Mouse (Mus musculus): ENCODE data around the gene Crtc2. TPM values are rescaled to one million over a fixed set of nuclear protein-coding genes. Genes with fewer than 3 reads are reported as not detected.

Crtc2 gene
- polyA plus RNA-seq (2014; fragmentation: Nextera tagmentation; extraction: Ambion mirVana): 16.7 TPM in 2 replicates

- 2% methylated on average over 40 of the region's 40 CpGs for WGBS
- DNase-seq (ENCODE audit: low spot score) (peak; percentile 97), ATAC-seq (ENCODE audit: insufficient number of reproducible peaks, low FRiP score, low TSS enrichment, low read depth) (peak; percentile 94)
- H3K4me1 ChIP-seq (ENCODE audit: control insufficient read depth, insufficient read depth, low read length): peaks cover 1% of the 10 kb centered on the region
- no peaks in the 10 kb centered on the region for H3K9me3 ChIP-seq (ENCODE audit: control insufficient read depth, low read length)
- peak within 1 kb of the TSS; percentile 64 for H3K4me2 ChIP-seq (ENCODE audit: low read depth, severe bottlenecking)
- peak within 1 kb of the TSS; percentile 73 for H3K4me3 ChIP-seq (ENCODE audit: low read depth, low read length)
- peaks cover 7% of the 10 kb centered on the region for H3K36me3 ChIP-seq (ENCODE audit: control insufficient read depth, insufficient read depth, low read length)
- peak within 1 kb of the TSS; percentile 76 for H3K9ac ChIP-seq (ENCODE audit: low read length)
- H3K27me3 ChIP-seq (ENCODE audit: control insufficient read depth, insufficient read depth, low read length): no peaks in the 10 kb centered on the region
- H3K27ac ChIP-seq (replicated peaks; ENCODE audit: low read depth, low read length): peak within 1 kb of the TSS; percentile 64; the same call in 1 of the 2 replicates
These were observed at the start of gene Crtc2 for GRCm38 (mm10) chr3:90253653-90254418. Gene Crtc2, plus strand, starts transcription at chr3:90254163.

DNA sequence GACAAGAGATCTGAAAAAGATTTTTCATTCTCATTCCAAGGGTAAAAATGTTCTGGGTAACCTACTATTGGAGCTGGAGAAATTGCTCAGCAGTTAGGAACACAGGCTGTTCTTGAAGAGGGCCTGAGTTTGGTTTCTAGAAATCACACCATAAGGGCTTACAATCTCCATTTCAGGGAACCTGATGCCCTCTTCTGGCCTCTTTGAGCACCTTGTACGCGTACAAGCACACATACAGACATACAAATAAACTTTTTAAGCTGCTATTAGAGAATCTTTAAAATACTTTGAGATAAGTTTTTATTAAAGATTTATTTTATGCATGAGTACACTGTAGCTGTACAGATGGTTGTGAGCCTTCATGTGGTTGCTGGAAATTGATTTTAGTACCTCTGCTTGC is 49.4 kb upstream of the Crtc2 start:
- Histone ChIP-seq H3K4me3 (ENCODE audit: low read depth, low read length) (no peak overlapping the region), H3K4me2 (ENCODE audit: low read depth, severe bottlenecking) (no peak overlapping the region), H3K27me3 (ENCODE audit: control insufficient read depth, insufficient read depth, low read length) (no peaks in the 10 kb centered on the region), H3K9me3 (ENCODE audit: control insufficient read depth, low read length) (no peaks in the 10 kb centered on the region), H3K9ac (ENCODE audit: low read length) (no peak overlapping the region), H3K4me1 (ENCODE audit: control insufficient read depth, insufficient read depth, low read length) (no peaks in the 10 kb centered on the region), H3K36me3 (ENCODE audit: control insufficient read depth, insufficient read depth, low read length) (peaks cover 12% of the 10 kb centered on the region; the same call in 1 of the 2 replicates), H3K27ac (replicated peaks; ENCODE audit: low read depth, low read length) (no peak overlapping the region)
- DNase-seq (ENCODE audit: low spot score): no peak
- ATAC-seq (ENCODE audit: insufficient number of reproducible peaks, low FRiP score, low TSS enrichment, low read depth): no peak
- WGBS: 95% methylated on average over 2 of the region's 2 CpGs

GRCm38 (mm10) chr3:90208662-90209061 is 45.3 kb upstream of the Crtc2 start:
- Histone ChIP-seq H3K27me3 (ENCODE audit: control insufficient read depth, insufficient read depth, low read length) (no peaks in the 10 kb centered on the region), H3K9ac (ENCODE audit: low read length) (no peak overlapping the region), H3K4me3 (ENCODE audit: low read depth, low read length) (no peak overlapping the region), H3K27ac (replicated peaks; ENCODE audit: low read depth, low read length) (no peak overlapping the region), H3K4me2 (ENCODE audit: low read depth, severe bottlenecking) (no peak overlapping the region), H3K4me1 (ENCODE audit: control insufficient read depth, insufficient read depth, low read length) (peaks cover 14% of the 10 kb centered on the region), H3K36me3 (ENCODE audit: control insufficient read depth, insufficient read depth, low read length) (peaks cover 21% of the 10 kb centered on the region), H3K9me3 (ENCODE audit: control insufficient read depth, low read length) (no peaks in the 10 kb centered on the region)
- ATAC-seq (ENCODE audit: insufficient number of reproducible peaks, low FRiP score, low TSS enrichment, low read depth): no peak
- 92% methylated on average over 2 of the region's 2 CpGs for WGBS
- DNase-seq (ENCODE audit: low spot score): no peak

GRCm38 (mm10) chr3:90209908-90210566 is 43.9 kb upstream of the Crtc2 start:
- Histone ChIP-seq H3K9ac (ENCODE audit: low read length) (no peak overlapping the region), H3K4me3 (ENCODE audit: low read depth, low read length) (no peak overlapping the region), H3K27ac (replicated peaks; ENCODE audit: low read depth, low read length) (no peak overlapping the region), H3K27me3 (ENCODE audit: control insufficient read depth, insufficient read depth, low read length) (no peaks in the 10 kb centered on the region), H3K9me3 (ENCODE audit: control insufficient read depth, low read length) (no peaks in the 10 kb centered on the region), H3K36me3 (ENCODE audit: control insufficient read depth, insufficient read depth, low read length) (peaks cover 21% of the 10 kb centered on the region), H3K4me1 (ENCODE audit: control insufficient read depth, insufficient read depth, low read length) (peaks cover 14% of the 10 kb centered on the region), H3K4me2 (ENCODE audit: low read depth, severe bottlenecking) (no peak overlapping the region)
- no peak for DNase-seq (ENCODE audit: low spot score)
- ATAC-seq (ENCODE audit: insufficient number of reproducible peaks, low FRiP score, low TSS enrichment, low read depth): no peak
- 90% methylated on average over 5 of the region's 5 CpGs for whole genome bisulfite sequencing

DNA sequence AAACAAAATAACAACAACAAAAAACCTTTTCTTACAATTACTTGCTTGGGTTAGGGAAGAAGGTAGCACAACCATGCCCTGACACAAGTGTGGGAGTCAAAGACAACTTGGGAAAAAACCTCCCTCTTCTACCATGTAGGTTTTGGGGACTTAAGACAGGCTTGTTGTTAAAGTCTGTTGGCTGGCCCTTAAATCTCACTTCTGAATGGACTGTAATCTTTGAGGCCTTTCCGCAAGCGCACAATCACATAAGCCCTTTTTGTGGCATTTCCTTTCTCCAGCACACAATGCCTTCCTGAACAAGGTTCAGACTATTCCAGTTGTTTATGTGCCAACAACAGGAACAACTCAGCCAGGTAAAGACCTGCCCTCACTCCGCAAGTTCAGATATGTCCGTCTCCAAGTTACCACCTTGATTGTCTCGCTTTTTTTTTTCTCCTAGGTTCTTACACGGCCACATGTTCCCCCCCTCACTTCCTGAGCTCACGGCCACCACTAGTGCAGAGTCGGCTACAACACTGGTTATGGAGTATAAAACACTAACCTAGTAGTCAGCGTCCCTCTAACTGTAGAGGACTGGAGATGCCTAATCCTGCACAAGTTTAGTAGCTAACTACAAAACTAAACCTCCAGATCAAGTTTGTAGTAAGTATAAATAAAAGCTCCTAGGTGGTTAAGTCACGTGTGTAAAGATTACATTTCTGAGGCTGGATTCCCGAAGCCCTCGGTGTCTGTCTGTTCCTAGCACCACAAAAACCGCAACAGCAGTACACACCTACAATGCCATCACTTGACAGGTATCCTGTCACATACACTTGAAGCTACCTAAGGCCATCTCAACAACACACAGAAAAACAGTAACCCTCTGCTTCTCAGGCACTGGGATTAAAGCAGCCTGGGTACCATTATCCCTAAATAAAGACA is 42.2 kb upstream of the Crtc2 start:
- ATAC-seq (ENCODE audit: insufficient number of reproducible peaks, low FRiP score, low TSS enrichment, low read depth) (no peak), DNase-seq (ENCODE audit: low spot score) (no peak)
- 82% methylated on average over 13 of the region's 13 CpGs for WGBS
- no peaks in the 10 kb centered on the region for H3K27me3 ChIP-seq (ENCODE audit: control insufficient read depth, insufficient read depth, low read length)
- peaks cover 14% of the 10 kb centered on the region for H3K4me1 ChIP-seq (ENCODE audit: control insufficient read depth, insufficient read depth, low read length)
- no peak overlapping the region for H3K9ac ChIP-seq (ENCODE audit: low read length)
- no peak overlapping the region for H3K27ac ChIP-seq (replicated peaks; ENCODE audit: low read depth, low read length)
- no peaks in the 10 kb centered on the region for H3K9me3 ChIP-seq (ENCODE audit: control insufficient read depth, low read length)
- H3K4me2 ChIP-seq (ENCODE audit: low read depth, severe bottlenecking): peak overlapping the region; percentile 88; the same call in 1 of the 2 replicates
- 0 out of 2 replicates have a peak overlapping the region, but pooled peaks have one; percentile 10 for H3K4me3 ChIP-seq (ENCODE audit: low read depth, low read length)
- peaks cover 21% of the 10 kb centered on the region for H3K36me3 ChIP-seq (ENCODE audit: control insufficient read depth, insufficient read depth, low read length)

DNA sequence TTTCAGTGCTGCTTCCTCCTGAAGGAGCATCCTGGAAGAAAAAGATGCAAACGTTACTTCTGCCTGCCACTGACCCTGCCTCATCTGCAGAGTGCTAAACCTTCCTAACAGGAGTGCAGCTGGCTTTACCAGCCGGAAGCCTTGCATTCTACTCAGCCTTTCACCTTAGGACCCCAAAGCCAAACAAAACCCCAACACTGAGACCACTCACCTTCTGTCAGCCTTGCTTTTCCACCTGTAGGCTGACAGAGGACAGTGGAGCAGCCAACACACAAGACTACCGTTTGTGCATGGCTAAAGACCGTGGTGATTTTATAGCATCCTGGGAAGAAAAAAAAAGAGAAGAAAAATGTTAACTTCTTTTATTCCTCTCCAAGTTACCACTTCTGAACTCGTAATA is 41.2 kb upstream of the Crtc2 start:
- Histone ChIP-seq H3K9me3 (ENCODE audit: control insufficient read depth, low read length) (no peaks in the 10 kb centered on the region), H3K9ac (ENCODE audit: low read length) (peak overlapping the region; percentile 97), H3K27me3 (ENCODE audit: control insufficient read depth, insufficient read depth, low read length) (no peaks in the 10 kb centered on the region), H3K27ac (replicated peaks; ENCODE audit: low read depth, low read length) (no peak overlapping the region), H3K4me3 (ENCODE audit: low read depth, low read length) (peak overlapping the region; percentile 97), H3K4me2 (ENCODE audit: low read depth, severe bottlenecking) (peak overlapping the region; percentile 88), H3K4me1 (ENCODE audit: control insufficient read depth, insufficient read depth, low read length) (peaks cover 14% of the 10 kb centered on the region), H3K36me3 (ENCODE audit: control insufficient read depth, insufficient read depth, low read length) (peaks cover 21% of the 10 kb centered on the region)
- WGBS: 14% methylated on average over 5 of the region's 5 CpGs
- DNase-seq (ENCODE audit: low spot score): no peak
- ATAC-seq (ENCODE audit: insufficient number of reproducible peaks, low FRiP score, low TSS enrichment, low read depth): no peak

- H3K36me3 ChIP-seq (ENCODE audit: control insufficient read depth, insufficient read depth, low read length): peaks cover 16% of the 10 kb centered on the region
- peak; percentile 91 for ATAC-seq (ENCODE audit: insufficient number of reproducible peaks, low FRiP score, low TSS enrichment, low read depth)
These were observed 40.5 kb upstream of the Crtc2 start, which contains the start of the genes Rps27 and Rab13 for GRCm38 (mm10) chr3:90213377-90213866. Gene Rps27, minus strand, starts transcription at chr3:90213651. Gene Rab13, plus strand, starts transcription at chr3:90213695.

More at GRCm38 (mm10) chr3:90213377-90213866, 40.5 kb upstream of the Crtc2 start, which contains the start of the genes Rps27 and Rab13:
- Histone ChIP-seq H3K4me3 (ENCODE audit: low read depth, low read length) (peak within 1 kb of the TSS; percentile 97), H3K27me3 (ENCODE audit: control insufficient read depth, insufficient read depth, low read length) (no peaks in the 10 kb centered on the region), H3K4me1 (ENCODE audit: control insufficient read depth, insufficient read depth, low read length) (peaks cover 14% of the 10 kb centered on the region), H3K4me2 (ENCODE audit: low read depth, severe bottlenecking) (peak within 1 kb of the TSS; percentile 88), H3K27ac (replicated peaks; ENCODE audit: low read depth, low read length) (peak within 1 kb of the TSS; percentile 81; the same call in 1 of the 2 replicates), H3K9ac (ENCODE audit: low read length) (peak within 1 kb of the TSS; percentile 97), H3K9me3 (ENCODE audit: control insufficient read depth, low read length) (no peaks in the 10 kb centered on the region)
- DNase-seq (ENCODE audit: low spot score): peak; percentile 93
- WGBS: under 1% methylated on average over 42 of the region's 42 CpGs

Data from limb, embryonic 11.5 days (tissue).